Mouse (Mus musculus) stomach, postnatal 0 days (tissue): ENCODE measurements at regions not wholly inside any gene's neighbourhood (a gene's known extent, or its start where the extent isn't known, plus 50 kb on each side); places are given as distances from the start of the nearest gene placed in this dataset.
A peak's percentile ranks its signal among the peaks of the same experiment; 100 is the strongest.

ENCODE experiments used
- ATAC-seq: fragments of 200-750 bp; cut with Nextera tagmentation; 2 replicates; pipeline ENCODE4 v1.8.0; 2017; ENCODE audit not compliant: low FRiP score, low TSS enrichment
- DNase-seq: peaks from one replicate; pipeline ENCODE4 v3.0.0-alpha.2; 2016; ENCODE audit warnings: low spot score
- H3K27ac ChIP-seq: fragments of 300-500 bp; sonication (generic); replicated peaks from 2 replicates; pipeline ENCODE4 v1.5.1; 2014; ENCODE audit warnings: mild to moderate bottlenecking, control low read depth
- H3K27me3 ChIP-seq: fragments of 300-500 bp; sonication (generic); 2 replicates; pipeline ENCODE4 v1.6.1; 2014; ENCODE audit warnings: low read length; ENCODE audit not compliant: control insufficient read depth, insufficient read depth
- H3K36me3 ChIP-seq: fragments of 300-500 bp; sonication (generic); 2 replicates; pipeline ENCODE4 v1.6.1; 2014; ENCODE audit warnings: low read length, mixed read lengths; ENCODE audit not compliant: control insufficient read depth, insufficient read depth
- H3K4me1 ChIP-seq: fragments of 300-500 bp; sonication (generic); replicated peaks from 2 replicates; pipeline ENCODE4 v1.6.1; 2014; ENCODE audit warnings: antibody characterized with exemption; ENCODE audit not compliant: control insufficient read depth, insufficient read depth
- H3K4me2 ChIP-seq: fragments of 300-500 bp; sonication (generic); replicated peaks from 2 replicates; pipeline ENCODE4 v1.6.1; 2014; ENCODE audit warnings: low read depth, mild to moderate bottlenecking, control low read depth, moderate library complexity
- H3K4me3 ChIP-seq: fragments of 300-500 bp; sonication (generic); 2 replicates; pipeline ENCODE4 v1.5.1; 2014; ENCODE audit warnings: low read depth, low read length, control low read depth
- H3K9ac ChIP-seq: fragments of 300-500 bp; sonication (generic); 2 replicates; pipeline ENCODE4 v1.6.1; 2014; ENCODE audit warnings: mild to moderate bottlenecking, low read length, control low read depth, mixed read lengths
- H3K9me3 ChIP-seq: fragments of 300-500 bp; sonication (generic); 2 replicates; pipeline ENCODE4 v1.6.1; 2016; ENCODE audit warnings: low read length; ENCODE audit not compliant: control insufficient read depth
- CTCF ChIP-seq: IDR thresholded peaks from 2 replicates; pipeline ENCODE4 v1.5.1; 2016; ENCODE audit warnings: antibody characterized with exemption, low read depth, mild to moderate bottlenecking, moderate library complexity
- EP300 ChIP-seq: optimal IDR thresholded peaks from 2 replicates; pipeline ENCODE3; 2016; ENCODE audit warnings: antibody characterized with exemption
- WGBS: fragments of 180-500 bp; shearing (Covaris S2); extraction: QIAGEN DNeasy Blood & Tissue Kit; methylation state at CpG from one replicate; pipeline ENCODE4 v1.1.7; 2014; 5-methylcytosine and 5-hydroxymethylcytosine counted together

GRCm38 (mm10) chr11:17797632-17798031 is 156.0 kb downstream of the Etaa1 start:
- no peak overlapping the region for H3K4me3 ChIP-seq
- no peaks in the 10 kb centered on the region for H3K9me3 ChIP-seq
- no peak overlapping the region for H3K9ac ChIP-seq
- DNase-seq (no peak), ATAC-seq (no peak)
- H3K27me3 ChIP-seq: no peaks in the 10 kb centered on the region
- no peaks in the 10 kb centered on the region for H3K36me3 ChIP-seq
- no peak overlapping the region for H3K4me2 ChIP-seq
- no peaks in the 10 kb centered on the region for H3K4me1 ChIP-seq
- H3K27ac ChIP-seq: no peak overlapping the region
- no peak for TF ChIP-seq EP300
- no peak for TF ChIP-seq CTCF

GRCm38 (mm10) chr11:17807851-17808250 is 145.8 kb downstream of the Etaa1 start:
- TF ChIP-seq EP300: no peak
- TF ChIP-seq CTCF: no peak
- ATAC-seq: no peak
- H3K9me3 ChIP-seq: no peaks in the 10 kb centered on the region
- H3K4me2 ChIP-seq: no peak overlapping the region
- no peak overlapping the region for H3K9ac ChIP-seq
- H3K4me3 ChIP-seq: no peak overlapping the region
- 82% methylated on average over 3 of the region's 3 CpGs for WGBS
- H3K27me3 ChIP-seq: no peaks in the 10 kb centered on the region
- no peaks in the 10 kb centered on the region for H3K36me3 ChIP-seq
- DNase-seq: no peak
- H3K27ac ChIP-seq: no peak overlapping the region
- no peaks in the 10 kb centered on the region for H3K4me1 ChIP-seq

GRCm38 (mm10) chr11:17811829-17812559 is 141.7 kb downstream of the Etaa1 start:
- DNase-seq (no peak), ATAC-seq (no peak)
- Histone ChIP-seq H3K36me3 (no peaks in the 10 kb centered on the region), H3K4me2 (no peak overlapping the region), H3K27me3 (no peaks in the 10 kb centered on the region), H3K9ac (no peak overlapping the region), H3K4me3 (no peak overlapping the region), H3K4me1 (no peaks in the 10 kb centered on the region), H3K9me3 (no peaks in the 10 kb centered on the region), H3K27ac (no peak overlapping the region)
- TF ChIP-seq EP300: no peak
- no peak for TF ChIP-seq CTCF
- WGBS: 67% methylated on average over 8 of the region's 8 CpGs

GRCm38 (mm10) chr11:17842642-17843041 is 111.0 kb downstream of the Etaa1 start:
- Histone ChIP-seq H3K9me3 (no peaks in the 10 kb centered on the region), H3K27ac (no peak overlapping the region), H3K4me3 (no peak overlapping the region), H3K9ac (no peak overlapping the region), H3K36me3 (no peaks in the 10 kb centered on the region), H3K4me1 (no peaks in the 10 kb centered on the region), H3K27me3 (no peaks in the 10 kb centered on the region), H3K4me2 (no peak overlapping the region)
- TF ChIP-seq CTCF: no peak
- no peak for TF ChIP-seq EP300
- no peak for DNase-seq
- WGBS: 65% methylated on average over 2 of the region's 2 CpGs
- no peak for ATAC-seq

- no peaks in the 10 kb centered on the region for H3K9me3 ChIP-seq
- TF ChIP-seq EP300: no peak
- TF ChIP-seq CTCF: peak; percentile 74
- DNase-seq (no peak), ATAC-seq (no peak)
- no peak overlapping the region for H3K4me2 ChIP-seq
- no peaks in the 10 kb centered on the region for H3K27me3 ChIP-seq
- H3K4me1 ChIP-seq: no peaks in the 10 kb centered on the region
- no peak overlapping the region for H3K27ac ChIP-seq
- no peak overlapping the region for H3K4me3 ChIP-seq
- 57% methylated on average over 7 of the region's 7 CpGs for WGBS
- no peaks in the 10 kb centered on the region for H3K36me3 ChIP-seq
- no peak overlapping the region for H3K9ac ChIP-seq
Measured at GRCm38 (mm10) chr11:17852405-17852804, 101.3 kb downstream of the Etaa1 start.

- no peak for ATAC-seq
- Histone ChIP-seq H3K4me3 (no peak overlapping the region), H3K9ac (no peak overlapping the region), H3K4me1 (no peaks in the 10 kb centered on the region), H3K4me2 (no peak overlapping the region), H3K9me3 (no peaks in the 10 kb centered on the region), H3K27ac (no peak overlapping the region), H3K27me3 (no peaks in the 10 kb centered on the region), H3K36me3 (no peaks in the 10 kb centered on the region)
- TF ChIP-seq EP300 (no peak), CTCF (no peak)
- no peak for DNase-seq
- 73% methylated on average over 8 of the region's 8 CpGs for WGBS
Measured at GRCm38 (mm10) chr11:17853246-17853804, 100.3 kb downstream of the Etaa1 start.
